Mouse (Mus musculus): ENCODE results near the gene Rab43. TPM values are rescaled to one million over a fixed set of nuclear protein-coding genes. Genes with fewer than 3 reads are reported as not detected.

Rab43 gene
- polyA plus RNA-seq, 1 experiment = 8.3 TPM

DNA sequence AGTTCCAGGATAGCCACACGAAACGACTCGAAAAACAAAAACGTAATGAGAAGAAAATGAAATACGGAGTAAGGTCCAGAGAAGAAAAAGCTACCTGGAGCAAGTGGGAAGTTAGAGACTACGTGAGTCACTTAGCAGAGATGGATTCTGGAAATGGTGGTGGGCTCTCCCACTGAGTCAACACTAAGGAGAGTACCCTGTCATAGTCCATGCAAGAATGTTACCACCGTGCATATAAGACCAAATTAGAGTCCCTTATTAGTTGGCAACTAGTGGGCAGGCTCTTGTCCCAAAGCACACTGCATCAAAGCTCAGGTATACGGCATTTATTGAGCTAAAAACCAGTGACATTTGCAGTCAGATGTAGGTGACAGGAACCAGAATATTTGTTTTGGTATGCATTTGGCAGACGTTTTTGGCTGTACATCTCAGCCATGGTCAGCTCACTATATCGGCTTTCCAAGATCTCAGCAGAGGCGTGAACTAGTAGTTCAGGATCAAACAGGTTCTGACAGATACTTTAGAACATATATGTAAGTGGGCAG lies 27.9 kb upstream of the Rab43 start:
- H3ac ChIP-seq (ENCODE audit: control insufficient read depth, insufficient read length, low read depth) = no peak overlapping the region
- H3K36me3 ChIP-seq (ENCODE audit: control insufficient read depth, insufficient read depth) = peaks cover 54% of the 10 kb centered on the region
- H3K79me3 ChIP-seq (ENCODE audit: low read depth) = peaks cover 38% of the 10 kb centered on the region
- H3K27me3 ChIP-seq (ENCODE audit: control insufficient read depth, insufficient read depth, insufficient read length) = no peaks in the 10 kb centered on the region
- TF ChIP-seq MYOG (IDR thresholded peaks at IDR 0.05; ENCODE audit: control insufficient read depth, extremely low read depth, insufficient read length) (no peak), MAX (IDR thresholded peaks at IDR 0.05) (no peak), CTCF (IDR thresholded peaks at IDR 0.05; ENCODE audit: control insufficient read depth, insufficient read depth, insufficient read length) (no peak), MYOD1 (IDR thresholded peaks at IDR 0.05; ENCODE audit: control insufficient read depth, insufficient read length, low read depth) (no peak), CEBPB (IDR thresholded peaks at IDR 0.05; ENCODE audit: low read depth) (no peak), USF1 (IDR thresholded peaks at IDR 0.05; ENCODE audit: low read depth) (no peak), FOSL1 (IDR thresholded peaks at IDR 0.05; ENCODE audit: insufficient read depth, low read length, poor library complexity, severe bottlenecking) (no peak)
- no peak overlapping the region for H3K4me3 ChIP-seq (ENCODE audit: insufficient read depth, poor library complexity, severe bottlenecking)
- H3K79me2 ChIP-seq (ENCODE audit: control insufficient read depth, insufficient read depth) = peaks cover 53% of the 10 kb centered on the region

DNA sequence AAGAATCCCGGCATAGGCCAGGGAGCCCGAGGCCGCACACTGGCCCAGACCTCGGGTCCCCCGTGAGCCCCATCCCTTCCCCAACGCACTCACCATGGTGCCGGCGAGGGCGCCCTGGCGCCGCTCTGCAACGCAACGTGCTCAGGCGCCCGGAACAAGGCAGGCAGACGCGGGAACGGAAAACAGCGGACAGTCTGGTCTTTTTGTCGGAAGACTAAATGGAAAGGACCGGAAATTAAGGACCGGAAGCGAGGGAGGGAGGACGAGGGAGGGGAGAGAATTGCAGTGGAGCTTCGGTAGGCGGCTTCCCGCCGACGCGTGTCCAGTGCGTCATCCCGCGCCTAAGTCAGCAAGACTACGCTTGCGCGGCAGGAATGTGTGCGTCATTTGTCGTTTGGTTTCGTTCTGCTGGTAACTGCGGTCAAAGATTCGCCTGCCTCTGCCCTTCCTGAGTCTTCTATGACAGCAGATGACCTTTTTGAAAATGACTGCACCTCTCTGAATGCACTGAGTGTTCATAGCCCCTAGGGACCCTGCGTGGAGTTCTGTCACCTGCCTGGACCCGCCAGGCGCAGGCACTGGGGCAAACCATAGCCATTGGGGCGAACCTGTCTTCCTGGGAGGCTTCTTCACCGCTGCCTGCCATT lies 26.7 kb upstream of the Rab43 start, which contains the start of gene Isy1:
Gene Isy1, minus strand, starts transcription at position 248 of the 647 bp plus-strand sequence.
- H3K27me3 ChIP-seq (ENCODE audit: control insufficient read depth, insufficient read depth, insufficient read length) = no peaks in the 10 kb centered on the region

DNA sequence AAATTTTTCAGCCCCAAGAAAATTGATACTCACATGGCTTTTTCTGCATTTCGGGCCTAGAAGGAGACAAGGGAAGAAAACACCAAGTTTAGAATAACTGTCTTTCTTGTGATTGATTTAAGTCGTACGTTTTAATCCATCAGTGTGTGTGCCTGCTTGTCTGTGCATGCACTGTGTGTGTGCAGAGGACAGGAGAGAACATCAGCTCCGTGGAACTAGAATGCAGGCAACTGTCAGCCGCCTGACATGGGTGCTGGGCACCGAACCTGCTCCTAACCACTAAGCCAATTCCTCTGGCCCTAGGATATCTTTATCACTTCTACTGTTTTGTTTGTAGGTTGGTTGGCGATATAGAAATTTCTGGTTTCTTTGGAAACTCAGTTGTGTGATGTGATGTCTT lies 23.7 kb upstream of the Rab43 start, which contains the start of gene Gm45140:
Gene Gm45140, minus strand, starts transcription at position 101 of the 400 bp plus-strand sequence.
- no peak within 1 kb of the TSS for H3K4me3 ChIP-seq (ENCODE audit: insufficient read depth, poor library complexity, severe bottlenecking)
- H3K36me3 ChIP-seq (ENCODE audit: control insufficient read depth, insufficient read depth) = peaks cover 44% of the 10 kb centered on the region
- H3K27me3 ChIP-seq (ENCODE audit: control insufficient read depth, insufficient read depth, insufficient read length) = no peaks in the 10 kb centered on the region
- no peak within 1 kb of the TSS for H3ac ChIP-seq (ENCODE audit: control insufficient read depth, insufficient read length, low read depth)
- H3K79me3 ChIP-seq (ENCODE audit: low read depth) = peaks cover 18% of the 10 kb centered on the region
- peaks cover 29% of the 10 kb centered on the region for H3K79me2 ChIP-seq (ENCODE audit: control insufficient read depth, insufficient read depth)
- TF ChIP-seq FOSL1 (IDR thresholded peaks at IDR 0.05; ENCODE audit: insufficient read depth, low read length, poor library complexity, severe bottlenecking) (no peak), MYOD1 (IDR thresholded peaks at IDR 0.05; ENCODE audit: control insufficient read depth, insufficient read length, low read depth) (no peak)

More for the DNA sequence above, 26.7 kb upstream of the Rab43 start, which contains the start of gene Isy1:
- Histone ChIP-seq H3K36me3 (ENCODE audit: control insufficient read depth, insufficient read depth) (peaks cover 54% of the 10 kb centered on the region), H3ac (ENCODE audit: control insufficient read depth, insufficient read length, low read depth) (peak within 1 kb of the TSS; percentile 90), H3K4me3 (ENCODE audit: insufficient read depth, poor library complexity, severe bottlenecking) (peak within 1 kb of the TSS; percentile 70), H3K79me2 (ENCODE audit: control insufficient read depth, insufficient read depth) (peaks cover 41% of the 10 kb centered on the region), H3K79me3 (ENCODE audit: low read depth) (peaks cover 26% of the 10 kb centered on the region)
- TF ChIP-seq MYOD1 (IDR thresholded peaks at IDR 0.05; ENCODE audit: control insufficient read depth, insufficient read length, low read depth) = peak; percentile 7
- TF ChIP-seq MYOG (IDR thresholded peaks at IDR 0.05; ENCODE audit: control insufficient read depth, extremely low read depth, insufficient read length) = no peak
- TF ChIP-seq CEBPB (IDR thresholded peaks at IDR 0.05; ENCODE audit: low read depth) = no peak
- peak; percentile 95 for TF ChIP-seq MAX (IDR thresholded peaks at IDR 0.05)

DNA sequence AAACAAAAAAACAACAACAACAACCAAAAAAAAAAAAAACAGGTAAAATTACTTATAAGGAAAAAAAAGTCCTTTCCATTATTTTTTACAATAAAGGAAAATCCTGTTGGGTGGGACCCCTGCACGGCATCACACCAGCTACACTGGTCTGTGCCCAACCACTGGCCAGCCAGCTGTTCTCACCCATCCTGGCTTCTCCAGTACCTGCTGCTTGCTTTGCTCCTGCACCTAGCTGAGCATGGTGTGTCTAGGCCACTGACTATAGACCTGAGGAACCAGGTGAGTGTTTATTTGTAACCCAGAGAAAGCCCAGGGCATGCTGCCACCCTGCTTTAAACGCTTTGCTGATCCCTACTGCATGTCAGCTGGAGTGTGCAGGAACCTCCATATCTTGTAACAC lies 8.4 kb upstream of the Rab43 start:
- H3K79me3 ChIP-seq (ENCODE audit: low read depth) = no peaks in the 10 kb centered on the region
- peaks cover 90% of the 10 kb centered on the region for H3K36me3 ChIP-seq (ENCODE audit: control insufficient read depth, insufficient read depth)
- H3K27me3 ChIP-seq (ENCODE audit: control insufficient read depth, insufficient read depth, insufficient read length) = no peaks in the 10 kb centered on the region
- H3K4me3 ChIP-seq (ENCODE audit: insufficient read depth, poor library complexity, severe bottlenecking) = no peak overlapping the region
- no peak overlapping the region for H3ac ChIP-seq (ENCODE audit: control insufficient read depth, insufficient read length, low read depth)
- H3K79me2 ChIP-seq (ENCODE audit: control insufficient read depth, insufficient read depth) = no peaks in the 10 kb centered on the region
- no peak for TF ChIP-seq MYOD1 (IDR thresholded peaks at IDR 0.05; ENCODE audit: control insufficient read depth, insufficient read length, low read depth)

DNA sequence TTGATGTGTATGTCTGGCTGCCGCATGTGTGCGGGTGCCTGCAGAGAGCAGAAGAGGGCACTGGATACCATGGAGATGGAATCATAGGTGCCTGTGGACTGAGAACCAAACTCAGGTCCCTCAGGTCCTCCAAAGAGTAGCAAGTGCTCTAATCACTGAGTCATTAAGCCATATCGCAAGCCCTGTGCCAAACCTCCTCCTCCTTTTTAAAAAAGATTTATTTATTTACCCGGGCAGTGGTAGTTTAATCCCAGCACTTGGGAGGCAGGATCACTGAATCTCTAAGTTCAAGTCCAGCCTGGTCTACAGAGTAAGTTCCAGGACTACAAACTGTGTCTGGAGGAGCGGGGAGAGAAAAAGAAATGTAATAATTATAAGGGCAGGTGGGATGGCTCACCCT lies 2.5 kb upstream of the Rab43 start:
- Histone ChIP-seq H3K4me3 (ENCODE audit: insufficient read depth, poor library complexity, severe bottlenecking) (no peak overlapping the region), H3K36me3 (ENCODE audit: control insufficient read depth, insufficient read depth) (peaks cover 57% of the 10 kb centered on the region), H3ac (ENCODE audit: control insufficient read depth, insufficient read length, low read depth) (no peak overlapping the region), H3K27me3 (ENCODE audit: control insufficient read depth, insufficient read depth, insufficient read length) (no peaks in the 10 kb centered on the region), H3K79me2 (ENCODE audit: control insufficient read depth, insufficient read depth) (peaks cover 8% of the 10 kb centered on the region), H3K79me3 (ENCODE audit: low read depth) (no peaks in the 10 kb centered on the region)
- TF ChIP-seq MYOD1 (IDR thresholded peaks at IDR 0.05; ENCODE audit: control insufficient read depth, insufficient read length, low read depth) = no peak
- no peak for TF ChIP-seq CTCF (IDR thresholded peaks at IDR 0.05; ENCODE audit: control insufficient read depth, insufficient read depth, insufficient read length)
- no peak for TF ChIP-seq CEBPB (IDR thresholded peaks at IDR 0.05; ENCODE audit: low read depth)
- no peak for TF ChIP-seq MAX (IDR thresholded peaks at IDR 0.05)
- no peak for TF ChIP-seq FOSL1 (IDR thresholded peaks at IDR 0.05; ENCODE audit: insufficient read depth, low read length, poor library complexity, severe bottlenecking)
- no peak for TF ChIP-seq USF1 (IDR thresholded peaks at IDR 0.05; ENCODE audit: low read depth)
- TF ChIP-seq MYOG (IDR thresholded peaks at IDR 0.05; ENCODE audit: control insufficient read depth, extremely low read depth, insufficient read length) = no peak

DNA sequence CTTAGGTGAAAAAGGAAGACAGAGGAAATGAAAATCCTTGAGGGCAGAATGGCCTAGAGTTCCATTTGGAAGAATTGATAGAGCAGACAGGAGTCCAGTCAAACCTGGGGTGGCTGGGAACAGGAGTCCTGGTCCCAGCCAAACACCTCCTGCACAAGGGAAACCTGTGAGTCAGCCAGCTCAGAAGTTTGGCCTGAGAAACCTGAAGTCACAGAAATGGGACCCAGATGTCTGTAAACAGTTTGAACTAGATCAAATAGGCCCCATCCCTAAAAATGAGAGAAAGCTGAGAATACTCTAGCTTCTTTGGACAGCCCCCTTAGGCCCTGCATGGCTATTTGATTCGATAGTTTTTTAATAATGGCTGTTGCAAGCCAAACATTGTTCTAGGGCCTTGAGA lies 692 bp upstream of the Rab43 start:
- H3K27me3 ChIP-seq (ENCODE audit: control insufficient read depth, insufficient read depth, insufficient read length) = no peaks in the 10 kb centered on the region
- H3K4me3 ChIP-seq (ENCODE audit: insufficient read depth, poor library complexity, severe bottlenecking) = no peak overlapping the region
- TF ChIP-seq MAX (IDR thresholded peaks at IDR 0.05) (no peak), CTCF (IDR thresholded peaks at IDR 0.05; ENCODE audit: control insufficient read depth, insufficient read depth, insufficient read length) (no peak), USF1 (IDR thresholded peaks at IDR 0.05; ENCODE audit: low read depth) (no peak), FOSL1 (IDR thresholded peaks at IDR 0.05; ENCODE audit: insufficient read depth, low read length, poor library complexity, severe bottlenecking) (no peak), MYOD1 (IDR thresholded peaks at IDR 0.05; ENCODE audit: control insufficient read depth, insufficient read length, low read depth) (no peak), CEBPB (IDR thresholded peaks at IDR 0.05; ENCODE audit: low read depth) (no peak), MYOG (IDR thresholded peaks at IDR 0.05; ENCODE audit: control insufficient read depth, extremely low read depth, insufficient read length) (no peak)
- peaks cover 4% of the 10 kb centered on the region for H3K79me3 ChIP-seq (ENCODE audit: low read depth)
- peaks cover 21% of the 10 kb centered on the region for H3K79me2 ChIP-seq (ENCODE audit: control insufficient read depth, insufficient read depth)
- H3ac ChIP-seq (ENCODE audit: control insufficient read depth, insufficient read length, low read depth) = no peak overlapping the region
- peaks cover 40% of the 10 kb centered on the region for H3K36me3 ChIP-seq (ENCODE audit: control insufficient read depth, insufficient read depth)
